Mouse (Mus musculus) MEL (cell line): ENCODE measurements at regions not wholly inside any gene's neighbourhood (a gene's known extent, or its start where the extent isn't known, plus 50 kb on each side); places are given as distances from the start of the nearest gene placed in this dataset.
A peak's percentile ranks its signal among the peaks of the same experiment; 100 is the strongest.

Experiments used
- DNase-seq: peaks from one replicate; pipeline ENCODE4 v3.0.0; 2011; ENCODE audit warnings: low read depth, low spot score
- H3K27ac ChIP-seq: 2 replicates; pipeline ENCODE4 v1.5.1; 2012; ENCODE audit warnings: low read depth, mild to moderate bottlenecking, control low read depth, low read length, moderate library complexity; ENCODE audit not compliant: control insufficient read depth
- H3K27me3 ChIP-seq, 2 experiments: fragments of 150-350 bp in 1 of 2; sonication (generic) in 1 of 2; 2 replicates each; pipeline ENCODE4 v1.6.1; 2012; ENCODE audit warnings: low read length in 2 of 2, mild to moderate bottlenecking in 2 of 2, improper control_type of control experiment in 1 of 2, moderate library complexity in 1 of 2; ENCODE audit not compliant: insufficient read depth in 2 of 2, control insufficient read depth in 1 of 2
- H3K36me3 ChIP-seq, 2 experiments: 2 replicates each; pipeline ENCODE4 v1.6.1; 2012 to 2014; ENCODE audit warnings: low read length in 2 of 2, improper control_type of control experiment in 1 of 2, inconsistent platforms in 1 of 2, mild to moderate bottlenecking in 1 of 2; ENCODE audit not compliant: insufficient read depth in 2 of 2, control insufficient read depth in 1 of 2
- H3K4me1 ChIP-seq, 2 experiments: fragments of 150-350 bp in 1 of 2; sonication (generic) in 1 of 2; 2 replicates each; pipeline ENCODE4 v1.6.1; 2012; ENCODE audit warnings: low read length in 2 of 2, improper control_type of control experiment in 1 of 2, mild to moderate bottlenecking in 1 of 2; ENCODE audit not compliant: insufficient read depth in 2 of 2, control insufficient read depth in 1 of 2
- H3K4me3 ChIP-seq, 2 experiments: fragments of 150-350 bp in 1 of 2; sonication (generic) in 1 of 2; 2 replicates each; pipeline ENCODE4 v1.5.1; 2012; ENCODE audit warnings: low read depth in 2 of 2, low read length in 2 of 2, mild to moderate bottlenecking in 2 of 2, moderate library complexity in 2 of 2, control low read depth in 1 of 2, improper control_type of control experiment in 1 of 2; ENCODE audit not compliant: control insufficient read depth in 1 of 2, insufficient read depth in 1 of 2
- H3K79me2 ChIP-seq: 2 replicates; pipeline ENCODE4 v1.6.1; 2012; ENCODE audit warnings: mild to moderate bottlenecking, low read length, moderate library complexity; ENCODE audit not compliant: control insufficient read depth, poor library complexity, insufficient read depth
- H3K9ac ChIP-seq: 2 replicates; pipeline ENCODE4 v1.6.1; 2012; ENCODE audit warnings: low read depth, mild to moderate bottlenecking, control low read depth, low read length, moderate library complexity; ENCODE audit not compliant: control insufficient read depth, poor library complexity, severe bottlenecking
- H3K9me3 ChIP-seq: fragments of 150-350 bp; sonication (generic); replicated peaks from 2 replicates; pipeline ENCODE4 v1.6.1; 2012; ENCODE audit warnings: mild to moderate bottlenecking, low read length, improper control_type of control experiment, moderate library complexity; ENCODE audit not compliant: insufficient read depth
- CHD2 ChIP-seq: IDR thresholded peaks from 2 replicates; pipeline ENCODE4 v1.6.1; 2011; ENCODE audit warnings: low read length, improper control_type of control experiment
- ETS1 ChIP-seq: IDR thresholded peaks from 2 replicates; pipeline ENCODE4 v1.6.1; 2012; ENCODE audit warnings: low read depth, mild to moderate bottlenecking, inconsistent platforms, low read length, improper control_type of control experiment, moderate library complexity
- GABPA ChIP-seq: IDR thresholded peaks from 2 replicates; pipeline ENCODE4 v1.6.1; 2012; ENCODE audit warnings: low read depth, mild to moderate bottlenecking, inconsistent platforms, low read length, improper control_type of control experiment, moderate library complexity
- GATA1 ChIP-seq: IDR thresholded peaks from 2 replicates; pipeline ENCODE4 v1.6.1; 2011; ENCODE audit warnings: low read depth, low read length, improper control_type of control experiment
- HCFC1 ChIP-seq: IDR thresholded peaks from 2 replicates; pipeline ENCODE4 v1.6.1; 2012; ENCODE audit warnings: low read depth, mild to moderate bottlenecking, inconsistent platforms, low read length, improper control_type of control experiment, moderate library complexity
- MAFK ChIP-seq: IDR thresholded peaks from 2 replicates; pipeline ENCODE4 v1.6.1; 2011; ENCODE audit warnings: low read depth, mild to moderate bottlenecking, low read length, improper control_type of control experiment, borderline replicate concordance
- MAZ ChIP-seq: IDR thresholded peaks from 2 replicates; pipeline ENCODE4 v1.6.1; 2012; ENCODE audit warnings: low read depth, mild to moderate bottlenecking, inconsistent platforms, low read length, improper control_type of control experiment
- MXI1 ChIP-seq: IDR thresholded peaks from 2 replicates; pipeline ENCODE4 v1.6.1; 2011; ENCODE audit warnings: mild to moderate bottlenecking, low read depth, low read length, improper control_type of control experiment
- MYB ChIP-seq: IDR thresholded peaks from 2 replicates; pipeline ENCODE4 v1.6.1; 2011; ENCODE audit warnings: mild to moderate bottlenecking, low read depth, low read length, improper control_type of control experiment
- NELFE ChIP-seq: IDR thresholded peaks from 2 replicates; pipeline ENCODE4 v1.6.1; 2011; ENCODE audit warnings: low read depth, low read length, improper control_type of control experiment
- POLR2A ChIP-seq, 2 experiments: IDR thresholded peaks; 2 replicates each; pipeline ENCODE4 v1.6.1; 2011 to 2012; ENCODE audit warnings: low read length in 2 of 2, mild to moderate bottlenecking in 2 of 2, control low read depth in 1 of 2, improper control_type of control experiment in 1 of 2, low read depth in 1 of 2, moderate library complexity in 1 of 2; ENCODE audit not compliant: control insufficient read depth in 1 of 2, insufficient read depth in 1 of 2, poor library complexity in 1 of 2
- POLR2AphosphoS2 ChIP-seq: IDR thresholded peaks from 2 replicates; pipeline ENCODE4 v1.6.1; 2011; ENCODE audit warnings: low read length, improper control_type of control experiment
- RAD21 ChIP-seq: IDR thresholded peaks from 2 replicates; pipeline ENCODE4 v1.6.1; 2011; ENCODE audit warnings: mild to moderate bottlenecking, low read depth, low read length, improper control_type of control experiment
- SIN3A ChIP-seq: IDR thresholded peaks from 2 replicates; pipeline ENCODE4 v1.6.1; 2012; ENCODE audit warnings: low read length, improper control_type of control experiment, inconsistent platforms
- SMC3 ChIP-seq: IDR thresholded peaks from 2 replicates; pipeline ENCODE4 v1.6.1; 2011; ENCODE audit warnings: low read depth, low read length, improper control_type of control experiment
- TCF12 ChIP-seq: IDR thresholded peaks from 2 replicates; pipeline ENCODE4 v1.6.1; 2014; ENCODE audit warnings: low read depth, mild to moderate bottlenecking, inconsistent platforms, low read length, improper control_type of control experiment, moderate library complexity
- USF1 ChIP-seq: IDR thresholded peaks from 2 replicates; pipeline ENCODE4 v1.6.1; 2014; ENCODE audit warnings: low read depth, mild to moderate bottlenecking, inconsistent platforms, low read length, improper control_type of control experiment, moderate library complexity
- ZC3H11A ChIP-seq: IDR thresholded peaks from 2 replicates; pipeline ENCODE4 v1.6.1; 2012; ENCODE audit warnings: low read depth, mild to moderate bottlenecking, inconsistent platforms, low read length, improper control_type of control experiment
- ZKSCAN1 ChIP-seq: IDR thresholded peaks from 2 replicates; pipeline ENCODE4 v1.6.1; 2012; ENCODE audit warnings: low read depth, mild to moderate bottlenecking, inconsistent platforms, low read length, improper control_type of control experiment, moderate library complexity
- ZMIZ1 ChIP-seq: IDR thresholded peaks from 2 replicates; pipeline ENCODE4 v1.6.1; 2012; ENCODE audit warnings: low read depth, mild to moderate bottlenecking, inconsistent platforms, low read length, improper control_type of control experiment, moderate library complexity
- ZNF384 ChIP-seq: IDR thresholded peaks from 2 replicates; pipeline ENCODE4 v1.6.1; 2012; ENCODE audit warnings: low read depth, mild to moderate bottlenecking, inconsistent platforms, low read length, improper control_type of control experiment

- Histone ChIP-seq H3K9ac (no peak overlapping the region), H3K4me3 (no peak overlapping the region), H3K27me3 (no peaks in the 10 kb centered on the region; a peak in 1 of 4 replicates), H3K27ac (no peak overlapping the region), H3K36me3 (no peaks in the 10 kb centered on the region), H3K79me2 (no peaks in the 10 kb centered on the region), H3K9me3 (no peaks in the 10 kb centered on the region), H3K4me1 (no peaks in the 10 kb centered on the region)
- no peak for DNase-seq
- no peak for TF ChIP-seq MYB
- TF ChIP-seq MXI1, result no peak
- no peak for TF ChIP-seq GABPA
- no peak for TF ChIP-seq SMC3
- no peak for TF ChIP-seq ZC3H11A
- no peak for TF ChIP-seq ETS1
- TF ChIP-seq GATA1, result no peak
- no peak for TF ChIP-seq CHD2
- no peak for TF ChIP-seq NELFE
- no peak for TF ChIP-seq POLR2A (IDR thresholded peaks at IDR 0.05; ENCODE audit: control insufficient read depth in 1 of 2, insufficient read depth in 1 of 2, low read depth in 1 of 2, low read length in 2 of 2, poor library complexity in 1 of 2)
- TF ChIP-seq ZMIZ1, result no peak
- TF ChIP-seq POLR2AphosphoS2, result no peak
Measured at GRCm38 (mm10) chr12:40964996-40965395, 58.9 kb upstream of the Immp2l start.

- H3K36me3 ChIP-seq, result no peaks in the 10 kb centered on the region
- no peak for DNase-seq
- H3K9ac ChIP-seq, result no peak overlapping the region
- H3K4me3 ChIP-seq, result peak overlapping the region in 1 of 2 experiments; percentile 13; a peak in 1 of 4 replicates
- H3K27ac ChIP-seq, result no peak overlapping the region
- no peaks in the 10 kb centered on the region; a peak in 1 of 4 replicates for H3K27me3 ChIP-seq
- no peaks in the 10 kb centered on the region for H3K9me3 ChIP-seq
- H3K79me2 ChIP-seq, result no peaks in the 10 kb centered on the region
- TF ChIP-seq ETS1, result no peak
- TF ChIP-seq MAFK, result no peak
- no peak for TF ChIP-seq TCF12
- no peak for TF ChIP-seq ZKSCAN1
- no peak for TF ChIP-seq RAD21
- no peak for TF ChIP-seq NELFE
- TF ChIP-seq ZNF384, result no peak
- TF ChIP-seq USF1, result no peak
- no peak for TF ChIP-seq SIN3A
- no peak for TF ChIP-seq HCFC1
- no peak for TF ChIP-seq CHD2
- TF ChIP-seq POLR2A (IDR thresholded peaks at IDR 0.05; ENCODE audit: control insufficient read depth in 1 of 2, insufficient read depth in 1 of 2, low read depth in 1 of 2, low read length in 2 of 2, poor library complexity in 1 of 2), result no peak
- TF ChIP-seq MAZ, result no peak
- no peaks in the 10 kb centered on the region for H3K4me1 ChIP-seq
Measured at GRCm38 (mm10) chr12:40966308-40966707, 57.6 kb upstream of the Immp2l start.
